Mouse (Mus musculus) embryo, embryonic 10 days (tissue): ENCODE data around the gene Ahdc1.

Experiments
- DNase-seq: peaks from one replicate; pipeline ENCODE4 v3.0.0-alpha.2; 2015; ENCODE audit warnings: low spot score

Gene Ahdc1

GRCm38 (mm10) chr4:133011028-133011820, at the start of gene Ahdc1:
TSS of gene Ahdc1 (plus strand) at chr4:133011260.
- peak; percentile 95 for DNase-seq

- DNase-seq: no peak
These were observed 49.2 kb upstream of the Ahdc1 start for GRCm38 (mm10) chr4:132961866-132962265.

- no peak for DNase-seq
These were observed 48.4 kb upstream of the Ahdc1 start for GRCm38 (mm10) chr4:132962628-132963027.

DNA sequence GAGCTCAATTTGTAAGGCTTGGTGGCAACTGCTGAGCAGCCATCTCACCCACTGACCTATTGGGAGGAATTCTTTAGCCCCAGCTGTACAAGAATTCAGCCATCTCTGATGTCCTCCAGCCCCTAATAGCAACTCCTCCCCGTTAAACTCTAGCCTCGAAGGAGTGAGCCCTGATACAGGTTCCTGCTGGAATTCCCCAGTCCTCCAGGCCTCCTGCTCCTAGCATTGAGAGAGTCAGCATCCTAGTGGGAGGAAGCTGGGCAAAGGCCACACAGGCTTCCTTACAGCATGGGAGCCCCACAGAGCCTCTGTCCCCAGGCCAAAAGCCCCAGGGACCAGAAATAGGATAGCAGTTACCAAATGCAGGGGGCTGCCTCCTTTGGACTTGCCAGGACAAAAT, 47.6 kb upstream of the Ahdc1 start:
- no peak for DNase-seq

GRCm38 (mm10) chr4:132964064-132964463, 47.0 kb upstream of the Ahdc1 start:
- DNase-seq: no peak

DNA sequence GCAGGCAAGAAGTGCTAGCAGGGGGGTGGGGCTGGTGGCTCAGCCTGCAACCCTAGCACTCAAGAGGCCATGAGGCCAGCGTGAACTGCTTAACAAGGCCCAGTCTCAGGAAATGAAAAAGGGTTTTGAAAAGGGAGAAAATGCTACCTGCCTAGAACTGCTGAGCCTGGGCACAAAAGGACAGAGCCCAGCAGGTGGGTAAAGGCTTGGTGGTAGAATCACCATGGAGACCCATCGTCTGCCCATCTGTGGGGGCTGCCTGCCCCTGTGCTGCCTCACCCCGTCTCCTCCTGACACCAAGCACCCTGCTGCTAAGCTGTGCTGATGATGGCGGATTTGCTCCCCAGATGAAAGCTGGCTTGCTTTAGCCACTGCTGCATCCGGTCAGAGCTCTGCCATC, 46.6 kb upstream of the Ahdc1 start:
- DNase-seq: no peak

DNA sequence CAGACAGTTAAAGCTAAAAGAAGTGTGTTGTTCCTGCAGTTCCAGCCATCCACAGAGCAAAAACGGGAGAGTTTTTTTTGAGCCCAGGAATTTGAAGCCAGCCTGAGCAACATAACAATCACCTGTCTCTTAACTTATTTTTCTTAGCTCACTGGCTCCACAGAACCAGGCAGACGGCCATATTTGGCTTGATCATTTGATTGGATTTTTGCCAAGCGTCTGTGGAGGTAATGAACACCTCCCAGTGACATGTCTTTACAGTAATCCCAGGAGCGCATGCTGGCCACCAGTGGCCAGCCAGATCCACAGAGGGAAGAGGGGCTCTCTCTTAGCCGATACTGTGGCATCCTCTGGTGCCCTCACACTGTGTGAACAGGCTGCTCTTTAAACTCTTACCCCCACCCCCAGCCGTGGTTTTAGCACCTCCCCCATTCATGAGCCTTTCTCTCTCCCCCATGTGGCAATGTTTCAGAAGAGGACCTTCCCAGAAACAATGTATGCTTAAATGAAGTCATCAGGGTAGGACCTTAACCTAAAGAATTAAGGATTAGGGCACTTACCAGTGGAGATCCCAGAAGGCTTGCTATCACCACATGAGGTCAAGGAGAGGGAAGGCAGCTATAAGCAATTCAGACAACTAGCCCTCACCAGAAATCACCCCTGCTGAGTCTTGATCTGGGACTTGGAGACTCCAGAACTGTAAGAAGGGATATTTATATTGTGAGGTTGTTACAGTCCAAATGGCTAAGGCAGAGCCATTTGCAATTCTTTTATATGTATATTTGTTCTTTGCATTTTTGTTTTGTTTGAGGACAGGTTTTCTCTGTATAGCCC, 42.7 kb upstream of the Ahdc1 start:
- no peak for DNase-seq

DNA sequence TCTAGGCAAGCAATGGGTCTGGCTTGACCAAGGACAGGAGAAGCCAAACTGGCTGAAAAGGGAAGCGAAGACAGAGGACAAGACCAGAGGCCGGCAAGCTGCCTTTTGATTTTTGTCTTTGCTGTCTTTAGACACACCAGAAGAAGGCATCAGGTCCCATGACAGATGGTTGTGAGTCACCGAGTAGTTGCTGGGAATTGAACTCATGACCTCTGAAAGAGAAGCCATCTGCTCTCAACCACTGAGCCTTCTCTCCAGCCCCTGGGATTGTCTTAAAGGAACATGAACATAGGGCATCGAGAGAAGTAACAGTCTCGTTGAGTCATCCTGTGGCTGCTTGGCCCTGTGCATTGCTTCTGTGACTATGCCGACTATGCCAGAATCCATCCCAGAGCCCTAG, 39.5 kb upstream of the Ahdc1 start:
- no peak for DNase-seq

- no peak for DNase-seq
These were observed 39.0 kb upstream of the Ahdc1 start for GRCm38 (mm10) chr4:132972101-132972500.

DNA sequence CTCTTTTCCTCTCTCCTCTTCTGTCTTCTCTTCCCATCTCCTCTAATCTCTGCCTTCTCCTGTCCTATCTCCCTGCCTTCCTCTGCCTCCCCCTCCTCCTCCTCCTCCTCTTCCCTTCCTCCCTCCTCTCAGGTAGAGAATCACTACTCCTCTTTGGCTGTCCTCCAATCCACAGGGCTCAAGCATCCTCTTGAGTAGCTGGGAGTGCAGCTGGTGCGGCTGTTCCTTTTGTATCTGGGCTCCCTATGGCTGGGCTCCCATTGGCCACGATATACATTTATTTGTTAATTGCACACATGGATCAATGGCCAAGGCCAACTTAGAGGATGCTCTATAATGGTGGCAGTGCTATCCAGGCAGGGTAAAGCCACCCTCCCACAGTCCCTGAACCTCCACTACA, 38.5 kb upstream of the Ahdc1 start:
- no peak for DNase-seq

- no peak for DNase-seq
These were observed 37.9 kb upstream of the Ahdc1 start for GRCm38 (mm10) chr4:132973186-132973585.

DNA sequence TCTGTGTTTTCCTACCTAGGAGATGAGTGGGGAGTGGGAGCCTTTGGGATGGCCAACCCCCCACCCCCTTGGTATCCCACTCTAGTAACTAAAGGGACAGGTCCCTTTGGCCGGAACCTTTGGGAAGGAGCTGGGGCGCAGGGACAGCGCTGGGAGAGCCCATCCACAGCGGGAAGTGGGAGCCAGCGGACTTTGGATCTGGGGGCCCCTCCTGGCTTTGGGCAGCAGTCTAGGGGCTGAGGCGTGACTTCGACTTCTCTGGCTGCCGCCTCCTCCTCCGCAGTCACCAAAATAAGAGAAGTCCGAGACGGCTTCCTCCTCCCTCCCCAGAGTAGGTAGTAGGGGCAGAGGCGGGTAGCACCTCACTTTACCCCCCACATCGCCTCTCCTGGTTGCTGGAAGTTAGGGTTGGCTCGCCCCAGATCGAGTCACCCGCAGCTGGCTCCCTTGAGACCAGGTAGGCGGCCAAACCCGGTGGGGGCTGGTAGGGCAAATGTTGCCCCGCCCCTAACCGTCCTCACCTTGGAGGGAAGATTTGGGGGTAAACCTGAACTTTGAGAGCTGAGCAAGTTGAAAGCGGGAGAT, 37.2 kb upstream of the Ahdc1 start, which contains the start of gene Fgr:
TSS of gene Fgr (plus strand) at position 282 of the 585 bp plus-strand sequence.
- no peak for DNase-seq

GRCm38 (mm10) chr4:132974904-132975303, 36.2 kb upstream of the Ahdc1 start:
- DNase-seq: peak; percentile 88

GRCm38 (mm10) chr4:132975791-132976190, 35.3 kb upstream of the Ahdc1 start:
- no peak for DNase-seq

DNA sequence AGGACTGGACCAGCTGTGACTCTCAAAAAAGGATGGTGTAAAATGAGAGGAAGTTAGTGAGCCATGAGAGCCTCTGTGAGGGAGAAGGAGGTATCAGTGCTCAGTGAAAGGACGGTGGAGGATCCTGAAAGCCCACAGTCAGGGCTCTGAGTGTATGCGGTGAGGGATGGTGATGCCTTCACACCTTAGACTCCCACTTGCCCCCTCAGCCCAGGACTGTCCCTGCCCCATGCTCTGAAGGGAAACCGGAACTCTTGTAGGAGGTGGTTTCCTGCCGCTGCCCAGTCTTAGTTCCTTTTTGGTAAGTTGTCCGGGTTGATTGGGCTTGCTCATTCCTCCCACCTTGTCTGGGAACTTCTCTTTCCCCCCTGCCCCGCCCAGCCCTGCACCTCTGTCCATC, 34.3 kb upstream of the Ahdc1 start:
- no peak for DNase-seq

DNA sequence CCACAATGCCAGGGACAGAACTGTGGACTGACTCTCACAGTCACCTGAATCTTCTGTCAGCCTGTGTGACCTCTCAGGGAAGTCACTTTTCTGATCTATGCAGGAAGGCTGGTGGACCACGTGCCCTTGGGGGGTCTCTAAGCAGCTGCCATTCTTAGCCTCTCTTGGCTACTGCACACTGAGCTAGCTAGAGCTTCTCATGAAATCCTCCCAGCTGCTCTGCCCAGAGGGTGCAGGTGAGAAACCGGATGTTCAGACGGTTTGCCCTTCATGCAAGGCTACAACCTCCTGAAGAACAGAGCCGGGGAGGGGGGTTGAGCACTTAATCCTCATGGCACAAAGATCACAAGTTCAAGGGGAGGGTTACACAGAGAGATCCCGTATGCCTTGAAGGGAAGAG, 33.5 kb upstream of the Ahdc1 start:
- DNase-seq: no peak

DNA sequence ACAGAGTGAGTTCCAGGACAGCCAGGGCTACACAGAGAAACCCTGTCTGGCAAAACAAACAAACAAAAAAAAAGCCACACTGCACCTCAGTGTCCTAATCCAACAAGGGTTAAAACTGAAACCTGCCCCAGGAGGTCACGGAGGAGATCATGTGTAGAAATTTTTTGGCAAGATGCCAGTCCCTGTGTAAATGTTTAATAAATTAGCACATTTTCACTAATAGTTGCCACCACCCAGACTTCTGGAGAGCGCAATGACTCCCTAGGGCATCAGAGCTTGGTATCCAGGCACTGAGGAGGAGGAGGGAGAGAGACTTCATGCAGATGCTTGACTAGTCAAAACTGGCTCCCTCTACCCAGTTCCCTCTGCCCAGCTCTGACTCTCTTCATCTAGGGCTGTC, 31.9 kb upstream of the Ahdc1 start:
- no peak for DNase-seq

GRCm38 (mm10) chr4:132981621-132982020, 29.4 kb upstream of the Ahdc1 start:
- no peak for DNase-seq

DNA sequence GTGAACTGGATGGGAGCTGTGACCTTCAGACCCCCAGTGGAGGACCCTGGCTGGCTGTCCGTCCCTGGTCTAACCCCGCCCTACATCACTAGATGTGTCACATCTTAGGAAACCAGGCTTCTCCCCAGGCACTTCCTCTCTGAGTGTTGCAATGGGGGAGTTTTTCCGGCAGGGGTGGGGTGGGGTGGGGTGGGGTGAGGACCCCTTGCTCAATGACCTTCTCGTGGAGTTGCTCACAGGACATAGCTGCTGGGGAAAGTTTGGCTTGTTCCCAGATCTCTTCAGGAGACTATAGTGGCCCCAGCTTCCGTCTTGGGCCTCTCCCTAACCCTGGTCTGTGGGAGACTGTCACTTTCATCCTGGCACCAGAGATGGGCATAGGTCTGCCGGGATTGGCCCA, 28.1 kb upstream of the Ahdc1 start:
- DNase-seq: no peak

DNA sequence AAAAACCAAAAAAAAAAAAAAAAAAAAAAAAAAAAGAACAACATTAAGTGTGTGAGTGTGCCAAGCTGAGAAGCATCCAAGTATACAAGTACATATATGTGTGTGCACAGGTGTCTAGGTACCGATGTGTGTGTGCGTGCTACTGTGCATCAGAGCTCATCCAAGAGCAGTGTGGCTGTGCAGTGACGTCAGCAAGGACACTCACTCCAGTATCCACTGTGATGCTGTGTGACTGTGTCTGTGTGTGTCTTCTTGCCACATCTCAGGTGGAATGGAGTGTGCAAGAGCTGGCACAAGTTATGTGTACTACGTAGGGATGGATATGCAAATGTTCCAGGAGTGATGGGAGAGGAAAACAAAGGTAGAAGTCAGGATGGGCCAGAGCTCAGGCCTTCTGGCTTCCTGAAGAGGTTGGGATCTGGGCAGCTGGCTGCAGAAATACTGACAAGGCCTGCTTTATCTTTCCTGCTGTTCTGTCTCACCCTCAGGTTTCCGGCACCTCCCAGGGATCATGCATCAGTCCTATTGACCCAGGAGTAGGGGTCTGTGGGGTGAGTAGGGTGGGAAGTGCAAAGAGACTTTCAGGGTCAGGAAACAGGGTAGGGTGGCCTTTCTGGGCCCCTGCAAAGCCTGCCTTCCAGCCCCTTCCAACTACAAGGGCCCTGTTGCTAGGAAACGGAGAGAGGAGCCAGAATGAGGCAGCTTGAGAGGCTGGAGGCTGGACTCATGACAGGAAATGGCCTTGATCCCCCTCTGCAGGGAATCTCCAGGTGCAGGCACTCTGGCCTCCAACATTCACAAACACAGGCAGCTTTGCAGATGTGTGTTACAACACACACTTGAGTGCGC, 27.2 kb upstream of the Ahdc1 start:
- DNase-seq: peak; percentile 88

- no peak for DNase-seq
These were observed 22.3 kb upstream of the Ahdc1 start for GRCm38 (mm10) chr4:132988581-132989355.
